Mouse (Mus musculus) bone marrow, adult 2 months (tissue): ENCODE data around the gene Mboat2. TPM values are rescaled to one million over a fixed set of nuclear protein-coding genes. Genes with fewer than 3 reads are reported as not detected.

Experiments used
- H3K27ac ChIP-seq: fragments of 200-500 bp; 2 replicates; pipeline ENCODE4 v1.5.1; 2012; ENCODE audit warnings: low read depth, mild to moderate bottlenecking, control low read depth, inconsistent platforms, low read length; ENCODE audit not compliant: control insufficient read depth, poor library complexity, insufficient read depth
- H3K4me1 ChIP-seq: fragments of 200-500 bp; 2 replicates; pipeline ENCODE4 v1.6.1; 2011; ENCODE audit warnings: low read length; ENCODE audit not compliant: control insufficient read depth, insufficient read depth
- H3K4me3 ChIP-seq: fragments of 200-500 bp; replicated peaks from 2 replicates; pipeline ENCODE3; 2011; ENCODE audit warnings: mild to moderate bottlenecking, low read depth, low read length, control low read depth; ENCODE audit not compliant: control insufficient read depth
- CTCF ChIP-seq: fragments of 200-500 bp; IDR thresholded peaks from 2 replicates; pipeline ENCODE4 v1.5.1; 2011; ENCODE audit warnings: low read length, control low read depth; ENCODE audit not compliant: control insufficient read depth, insufficient read depth
- POLR2A ChIP-seq: fragments of 200-500 bp; IDR thresholded peaks from 2 replicates; pipeline ENCODE4 v1.6.1; 2011; ENCODE audit warnings: low read depth, mild to moderate bottlenecking, control low read depth, low read length, borderline replicate concordance; ENCODE audit not compliant: control insufficient read depth
- WGBS: fragments of 180-500 bp; shearing (Covaris S2); methylation state at CpG from one replicate; pipeline ENCODE4 v1.1.7; 2018; 5-methylcytosine and 5-hydroxymethylcytosine counted together
- polyA plus RNA-seq: library from polyadenylated mRNA; stranded (reverse); fragments of >200 nt; gene quantifications from 2 replicates; pipeline ENCODE4 v1.2.4, GENCODE M21; 2011; ENCODE audit warnings: low replicate concordance; ENCODE audit not compliant: missing spikeins, insufficient read depth, insufficient read length

Mboat2 gene
- polyA plus RNA-seq, 1 experiment: 16.8 TPM

DNA sequence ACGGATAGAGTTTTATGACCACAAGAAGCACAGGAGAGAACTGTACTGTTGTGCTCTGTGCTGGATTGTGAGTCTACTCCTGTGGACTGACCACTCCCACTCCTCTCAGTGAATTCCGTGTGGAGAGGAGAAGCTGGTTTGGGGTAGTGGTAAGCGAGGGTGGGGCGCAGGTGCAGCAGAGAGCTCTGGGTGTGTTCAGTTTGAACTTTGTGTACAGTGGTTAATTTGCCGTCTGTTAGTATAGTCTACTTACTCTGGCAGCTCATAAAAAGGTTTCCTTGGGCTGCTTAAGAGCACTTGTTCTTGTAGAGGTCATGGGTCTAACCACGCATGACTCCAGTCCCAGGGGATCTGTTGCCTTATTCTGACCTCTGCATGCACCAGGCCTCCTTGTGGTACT, 36.0 kb downstream of the Mboat2 start:
- H3K4me3 ChIP-seq: no peak overlapping the region
- TF ChIP-seq POLR2A (no peak), CTCF (no peak)
- no peaks in the 10 kb centered on the region for H3K4me1 ChIP-seq
- WGBS: 77% methylated on average over 6 of the region's 6 CpGs
- no peak overlapping the region for H3K27ac ChIP-seq

DNA sequence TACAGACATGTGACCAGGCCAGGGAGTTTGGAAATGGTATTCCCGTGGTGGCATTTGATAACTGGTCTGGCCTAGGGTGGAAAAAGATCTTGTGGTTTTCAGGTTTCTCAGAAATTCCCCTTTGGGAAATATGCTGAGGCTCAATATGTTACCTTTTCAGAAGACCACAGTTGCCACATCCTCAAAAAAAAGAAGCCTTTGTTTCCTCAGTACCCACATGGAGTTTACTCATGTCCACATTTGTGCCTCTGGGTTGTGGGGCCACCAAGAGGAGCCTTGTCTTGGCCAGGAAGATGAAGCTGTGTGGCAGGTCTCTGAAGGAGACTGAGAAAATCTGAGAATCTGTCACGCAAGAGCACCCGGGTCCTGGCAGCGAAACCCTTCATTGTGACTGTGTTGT, 38.0 kb downstream of the Mboat2 start:
- TF ChIP-seq CTCF: no peak
- no peak for TF ChIP-seq POLR2A
- H3K4me1 ChIP-seq: peaks cover 2% of the 10 kb centered on the region; the same call in 1 of the 2 replicates
- no peak overlapping the region for H3K4me3 ChIP-seq
- 13% methylated on average over 4 of the region's 4 CpGs for WGBS
- no peak overlapping the region for H3K27ac ChIP-seq

DNA sequence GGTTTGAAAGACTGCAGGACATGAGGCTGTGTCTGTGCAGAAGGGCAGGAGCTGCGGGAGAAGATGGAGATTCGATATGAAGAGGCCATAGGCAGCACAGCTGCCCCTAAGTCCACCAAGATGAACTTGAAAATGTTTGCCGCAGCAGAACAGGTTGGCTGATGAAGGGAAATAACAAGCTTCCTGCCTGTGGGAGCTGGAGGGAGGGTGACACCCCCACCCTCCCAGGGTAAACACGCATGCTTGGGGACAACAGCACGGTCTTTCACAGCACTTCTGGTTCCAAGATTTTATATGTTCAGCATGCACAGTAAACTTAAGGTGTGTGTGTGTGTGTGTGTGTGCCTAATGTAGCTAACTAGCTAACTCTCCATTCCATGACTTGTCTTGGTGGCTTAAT, 38.6 kb downstream of the Mboat2 start:
- WGBS: 7% methylated on average over 5 of the region's 5 CpGs
- Histone ChIP-seq H3K4me1 (peaks cover 2% of the 10 kb centered on the region; the same call in 1 of the 2 replicates), H3K4me3 (no peak overlapping the region), H3K27ac (no peak overlapping the region)
- no peak for TF ChIP-seq POLR2A
- TF ChIP-seq CTCF: no peak

DNA sequence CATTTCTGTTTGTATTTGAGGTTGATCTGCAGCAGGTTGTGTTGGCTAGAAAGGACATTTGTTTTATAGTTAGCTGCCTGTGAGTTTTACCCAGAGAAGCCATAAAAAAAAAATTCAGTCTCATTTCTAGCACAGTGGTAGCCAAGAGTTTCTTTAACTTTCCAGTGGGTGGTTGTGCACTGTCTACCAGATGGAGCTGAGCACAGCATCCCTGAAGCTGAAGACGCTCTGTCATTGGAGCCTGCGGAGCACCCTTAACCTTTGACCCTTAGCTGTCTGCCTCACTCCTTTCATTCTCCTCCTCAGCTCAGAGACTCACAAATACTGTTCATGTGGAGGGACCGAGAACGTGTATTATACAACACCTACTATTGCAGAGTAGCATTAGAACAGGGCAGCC, 40.2 kb downstream of the Mboat2 start:
- Histone ChIP-seq H3K4me1 (peaks cover 5% of the 10 kb centered on the region; the same call in 1 of the 2 replicates), H3K4me3 (no peak overlapping the region), H3K27ac (no peak overlapping the region)
- TF ChIP-seq POLR2A: no peak
- no peak for TF ChIP-seq CTCF
- WGBS: 96% methylated on average over 4 of the region's 4 CpGs

DNA sequence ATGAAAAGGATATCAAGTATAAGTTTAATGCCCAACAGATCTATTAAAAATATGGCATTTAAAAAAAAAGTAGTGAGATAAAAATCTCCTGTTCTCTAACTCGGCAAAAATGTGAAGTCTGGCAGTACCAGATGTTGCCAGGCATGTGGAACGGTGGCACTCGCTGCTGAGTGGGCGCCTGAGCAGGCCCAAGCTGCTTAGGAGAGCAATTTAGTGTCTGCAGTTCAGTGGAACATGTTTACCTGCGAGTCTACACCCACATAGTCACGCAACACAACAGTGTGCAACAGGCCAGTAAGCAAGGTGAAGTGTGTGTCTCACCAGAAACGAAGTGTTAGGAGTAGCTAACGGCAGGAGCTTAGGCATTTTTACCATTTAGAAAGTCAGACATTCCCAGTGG, 41.6 kb downstream of the Mboat2 start:
- TF ChIP-seq CTCF (no peak), POLR2A (no peak)
- Histone ChIP-seq H3K27ac (no peak overlapping the region), H3K4me3 (no peak overlapping the region), H3K4me1 (peaks cover 5% of the 10 kb centered on the region; the same call in 1 of the 2 replicates)
- 63% methylated on average over 8 of the region's 8 CpGs for WGBS

DNA sequence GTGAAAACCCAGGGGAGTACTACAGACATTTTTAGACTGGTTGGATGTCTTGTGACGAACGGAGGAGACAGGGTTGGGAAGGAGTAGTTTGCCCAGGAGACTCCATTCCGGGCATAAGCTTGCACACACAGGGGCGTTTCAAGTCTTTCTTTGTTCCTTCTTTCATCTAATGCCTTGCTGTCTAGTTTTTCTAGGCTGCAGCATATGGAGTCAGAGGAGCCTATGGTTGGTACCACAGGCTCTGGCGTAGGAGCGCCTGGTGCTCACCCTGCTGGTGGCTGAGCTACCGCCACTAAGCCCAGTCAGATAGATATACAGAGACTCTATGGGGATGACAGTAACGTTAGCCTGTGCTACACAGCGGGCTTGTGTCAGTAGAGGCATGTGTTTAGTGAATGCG, 42.0 kb downstream of the Mboat2 start:
- 86% methylated on average over 10 of the region's 10 CpGs for WGBS
- TF ChIP-seq POLR2A (no peak), CTCF (no peak)
- Histone ChIP-seq H3K27ac (no peak overlapping the region), H3K4me1 (peaks cover 6% of the 10 kb centered on the region; the same call in 1 of the 2 replicates), H3K4me3 (no peak overlapping the region)

DNA sequence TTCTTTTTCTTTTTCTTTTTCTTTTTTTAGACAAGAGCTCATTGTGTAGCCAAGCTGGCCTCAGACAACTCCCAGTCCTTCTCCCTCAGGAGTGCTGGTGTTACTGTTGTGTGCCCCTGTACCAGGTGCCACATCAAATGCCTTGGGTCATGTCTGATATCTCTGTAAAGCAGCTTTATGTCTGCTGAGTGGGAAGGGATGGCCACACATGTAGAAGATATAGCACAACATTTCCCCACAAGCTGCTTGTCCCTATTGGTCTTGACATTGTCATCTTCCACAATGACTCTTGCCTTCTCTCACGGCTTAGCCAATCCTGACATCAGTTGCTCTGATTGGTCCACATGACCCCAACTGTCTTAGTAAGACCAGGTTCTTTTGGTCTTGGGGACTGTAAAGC, 45.2 kb downstream of the Mboat2 start:
- WGBS: 65% methylated on average over 1 of the region's 1 CpGs
- no peak overlapping the region for H3K4me3 ChIP-seq
- TF ChIP-seq CTCF: no peak
- no peak for TF ChIP-seq POLR2A
- H3K27ac ChIP-seq: no peak overlapping the region
- peaks cover 6% of the 10 kb centered on the region; the same call in 1 of the 2 replicates for H3K4me1 ChIP-seq

DNA sequence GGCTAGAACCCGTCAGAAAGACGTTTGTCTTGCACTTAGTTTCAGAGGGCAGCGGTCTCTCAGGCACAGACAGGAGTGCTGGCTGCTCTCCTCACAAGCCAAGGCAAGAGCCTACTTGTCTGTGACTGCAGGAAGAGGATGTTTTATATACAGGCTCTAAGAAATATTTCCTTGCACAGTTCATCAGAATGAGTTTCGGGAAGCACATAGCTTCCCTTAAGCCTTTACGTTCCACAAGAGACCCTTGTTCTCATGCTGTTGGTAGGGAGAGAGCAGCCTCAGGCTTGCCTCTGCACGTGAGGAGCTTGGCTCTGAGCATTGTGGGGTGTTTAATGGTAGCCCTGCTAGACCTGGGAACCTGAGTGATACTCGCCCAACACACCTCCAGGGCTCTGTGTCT, 46.6 kb downstream of the Mboat2 start:
- H3K4me1 ChIP-seq: peaks cover 6% of the 10 kb centered on the region; the same call in 1 of the 2 replicates
- H3K4me3 ChIP-seq: no peak overlapping the region
- peak overlapping the region; percentile 21; the same call in 1 of the 2 replicates for H3K27ac ChIP-seq
- TF ChIP-seq POLR2A (no peak), CTCF (no peak)
- 80% methylated on average over 7 of the region's 7 CpGs for whole genome bisulfite sequencing

DNA sequence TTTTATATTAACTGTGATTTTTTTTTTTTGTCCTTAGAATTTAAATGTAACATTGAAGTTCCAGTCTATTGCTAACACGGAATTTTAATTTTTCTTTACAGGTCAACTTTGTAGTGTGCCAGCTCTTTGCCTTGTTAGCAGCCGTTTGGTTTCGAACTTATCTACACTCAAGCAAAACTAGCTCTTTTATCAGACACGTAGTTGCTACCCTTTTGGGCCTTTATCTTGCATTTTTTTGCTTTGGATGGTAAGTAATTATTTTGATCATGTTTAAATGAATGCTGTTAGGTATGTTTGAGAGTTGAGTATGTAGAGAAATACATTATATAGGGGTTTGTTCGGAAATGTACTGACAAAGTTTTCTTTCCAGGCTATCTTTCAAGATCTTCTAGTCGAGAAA, 47.4 kb downstream of the Mboat2 start:
- H3K4me3 ChIP-seq: no peak overlapping the region
- WGBS: 66% methylated on average over 6 of the region's 6 CpGs
- H3K4me1 ChIP-seq: peaks cover 4% of the 10 kb centered on the region; the same call in 1 of the 2 replicates
- H3K27ac ChIP-seq: no peak overlapping the region
- TF ChIP-seq POLR2A: no peak
- no peak for TF ChIP-seq CTCF
